Mouse (Mus musculus) heart, postnatal 0 days (tissue): ENCODE data around the gene BC004004. TPM values are rescaled to one million over a fixed set of nuclear protein-coding genes. Genes with fewer than 3 reads are reported as not detected.
A peak's percentile ranks its signal among the peaks of the same experiment; 100 is the strongest.
"Not testable (repeated sequence)": the region's sequence is repeated elsewhere in the genome, so short reads cannot be mapped to it uniquely, and the experiment has no call there.

Experiments used
- ATAC-seq: fragments of 200-750 bp; cut with Nextera tagmentation; 2 replicates; pipeline ENCODE4 v1.8.0; 2017; ENCODE audit warnings: low read depth, moderate number of reproducible peaks, moderate library complexity; ENCODE audit not compliant: insufficient read depth
- DNase-seq: peaks from one replicate; pipeline ENCODE4 v3.0.0-alpha.2; 2016; ENCODE audit warnings: low spot score
- H3K27ac ChIP-seq: fragments of 300-500 bp; sonication (generic); 2 replicates; pipeline ENCODE4 v1.5.1; 2014; ENCODE audit warnings: low read depth, mild to moderate bottlenecking
- H3K27me3 ChIP-seq: fragments of 300-500 bp; sonication (generic); 2 replicates; pipeline ENCODE4 v1.6.1; 2014; ENCODE audit warnings: low read length, mixed read lengths; ENCODE audit not compliant: control insufficient read depth, insufficient read depth
- H3K36me3 ChIP-seq: fragments of 300-500 bp; sonication (generic); replicated peaks from 2 replicates; pipeline ENCODE4 v1.6.1; 2014; ENCODE audit warnings: low read length, mixed read lengths; ENCODE audit not compliant: control insufficient read depth, insufficient read depth
- H3K4me1 ChIP-seq: fragments of 300-500 bp; sonication (generic); 2 replicates; pipeline ENCODE4 v1.6.1; 2014; ENCODE audit warnings: antibody characterized with exemption; ENCODE audit not compliant: control insufficient read depth, insufficient read depth
- H3K4me2 ChIP-seq: fragments of 300-500 bp; sonication (generic); 2 replicates; pipeline ENCODE4 v1.6.1; 2014; ENCODE audit warnings: low read depth, mild to moderate bottlenecking, low read length, moderate library complexity
- H3K4me3 ChIP-seq: fragments of 300-500 bp; sonication (generic); 2 replicates; pipeline ENCODE4 v1.5.1; 2014; ENCODE audit warnings: low read depth, low read length
- H3K9ac ChIP-seq: fragments of 300-500 bp; sonication (generic); replicated peaks from 2 replicates; pipeline ENCODE4 v1.6.1; 2014; ENCODE audit warnings: low read depth, low read length, mixed read lengths
- H3K9me3 ChIP-seq: fragments of 300-500 bp; sonication (generic); replicated peaks from 2 replicates; pipeline ENCODE4 v1.6.1; 2016; ENCODE audit warnings: low read length; ENCODE audit not compliant: control insufficient read depth
- CTCF ChIP-seq: IDR thresholded peaks from 2 replicates; pipeline ENCODE4 v1.5.1; 2016; ENCODE audit warnings: antibody characterized with exemption, control low read depth, low read depth
- EP300 ChIP-seq: IDR thresholded peaks from 2 replicates; pipeline ENCODE4 v1.6.1; 2016; ENCODE audit warnings: antibody characterized with exemption, low read depth
- WGBS: fragments of 180-500 bp; shearing (Covaris S2); extraction: QIAGEN DNeasy Blood & Tissue Kit; methylation state at CpG from one replicate; pipeline ENCODE4 v1.1.7; 2014; 5-methylcytosine and 5-hydroxymethylcytosine counted together
- polyA plus RNA-seq: library from polyadenylated mRNA; unstranded; fragments of >200 nt; fragmentation: Nextera tagmentation; extraction: Ambion mirVana; gene quantifications from 2 replicates; pipeline ENCODE4 v1.2.1, GENCODE M21; 2015
- total RNA-seq: library from RNA; depleted of rRNA; stranded (reverse); fragments of >200 nt; gene quantifications from 2 replicates; pipeline ENCODE4 v1.2.3, GENCODE M21; 2014; ENCODE audit warnings: low replicate concordance

BC004004 gene
- total and polyA plus RNA-seq, 2 experiments from 2014 or later, result 140 to 234 TPM

GRCm38 (mm10) chr17:29261603-29262258, 6.9 kb upstream of the BC004004 start:
- no peak overlapping the region for H3K27ac ChIP-seq
- DNase-seq (no peak), ATAC-seq (no peak)
- no peak for TF ChIP-seq EP300
- no peak for TF ChIP-seq CTCF
- H3K9ac ChIP-seq, result no peak overlapping the region
- peak overlapping the region; percentile 81; the same call in 1 of the 2 replicates for H3K4me2 ChIP-seq
- WGBS, result 88% methylated on average over 22 of the region's 22 CpGs
- no peak overlapping the region for H3K4me3 ChIP-seq
- H3K36me3 ChIP-seq, result peaks cover 24% of the 10 kb centered on the region
- no peaks in the 10 kb centered on the region for H3K9me3 ChIP-seq
- peaks cover 25% of the 10 kb centered on the region for H3K4me1 ChIP-seq
- H3K27me3 ChIP-seq, result no peaks in the 10 kb centered on the region

GRCm38 (mm10) chr17:29262259-29262649, 6.3 kb upstream of the BC004004 start:
- no peak for DNase-seq
- Histone ChIP-seq H3K9me3 (no peaks in the 10 kb centered on the region), H3K27me3 (no peaks in the 10 kb centered on the region), H3K4me3 (no peak overlapping the region), H3K27ac (no peak overlapping the region), H3K4me1 (peaks cover 24% of the 10 kb centered on the region), H3K9ac (no peak overlapping the region), H3K4me2 (peak overlapping the region; percentile 81; the same call in 1 of the 2 replicates), H3K36me3 (peaks cover 24% of the 10 kb centered on the region)
- 48% methylated on average over 2 of the region's 2 CpGs for WGBS
- TF ChIP-seq CTCF (0 out of 2 replicates have a peak, but pooled peaks have one; percentile 2), EP300 (no peak)
- ATAC-seq, result no peak

- H3K36me3 ChIP-seq, result peaks cover 17% of the 10 kb centered on the region
- ATAC-seq, result no peak
- peaks cover 13% of the 10 kb centered on the region for H3K4me1 ChIP-seq
- no peak for DNase-seq
- TF ChIP-seq EP300 (no peak), CTCF (no peak)
- WGBS, result under 1% methylated on average over 14 of the region's 14 CpGs
- H3K4me3 ChIP-seq, result peak overlapping the region; percentile 77
- no peaks in the 10 kb centered on the region for H3K27me3 ChIP-seq
- no peaks in the 10 kb centered on the region for H3K9me3 ChIP-seq
- peak overlapping the region; percentile 97 for H3K27ac ChIP-seq
- H3K4me2 ChIP-seq, result peak overlapping the region; percentile 81
- H3K9ac ChIP-seq, result peak overlapping the region; percentile 79
These were observed 5.2 kb upstream of the BC004004 start for GRCm38 (mm10) chr17:29263417-29263816.

GRCm38 (mm10) chr17:29263840-29264633, 4.6 kb upstream of the BC004004 start, which contains the start of gene Ppil1:
Ppil1 (minus strand) TSS chr17:29264186.
- H3K27ac ChIP-seq, result peak within 1 kb of the TSS; percentile 97
- TF ChIP-seq CTCF (no peak), EP300 (no peak)
- 10% methylated on average over 38 of the region's 38 CpGs for WGBS
- peak within 1 kb of the TSS; percentile 79 for H3K9ac ChIP-seq
- peak within 1 kb of the TSS; percentile 81 for H3K4me2 ChIP-seq
- H3K4me1 ChIP-seq, result peaks cover 10% of the 10 kb centered on the region
- no peaks in the 10 kb centered on the region for H3K9me3 ChIP-seq
- H3K27me3 ChIP-seq, result no peaks in the 10 kb centered on the region
- peak within 1 kb of the TSS; percentile 77 for H3K4me3 ChIP-seq
- peak; percentile 60 for ATAC-seq
- DNase-seq, result peak; percentile 77
- H3K36me3 ChIP-seq, result peaks cover 15% of the 10 kb centered on the region

GRCm38 (mm10) chr17:29264760-29265159, 3.8 kb upstream of the BC004004 start:
- Histone ChIP-seq H3K9me3 (no peaks in the 10 kb centered on the region), H3K9ac (0 out of 2 replicates have a peak overlapping the region, but pooled peaks have one; percentile 79), H3K4me3 (no peak overlapping the region), H3K27me3 (no peaks in the 10 kb centered on the region), H3K36me3 (peaks cover 15% of the 10 kb centered on the region), H3K4me1 (peaks cover 16% of the 10 kb centered on the region), H3K27ac (peak overlapping the region; percentile 97), H3K4me2 (no peak overlapping the region; the same call in 1 of the 2 replicates)
- ATAC-seq (no peak), DNase-seq (no peak)
- 73% methylated on average over 5 of the region's 5 CpGs for WGBS
- TF ChIP-seq CTCF (no peak), EP300 (no peak)

- peaks cover 22% of the 10 kb centered on the region for H3K4me1 ChIP-seq
- WGBS, result 91% methylated on average over 2 of the region's 2 CpGs
- not testable (repeated sequence) for H3K4me3 ChIP-seq, ATAC-seq, H3K27ac ChIP-seq, H3K9me3 ChIP-seq, H3K36me3 ChIP-seq, H3K27me3 ChIP-seq, H3K9ac ChIP-seq, H3K4me2 ChIP-seq, DNase-seq
These were observed 1.5 kb upstream of the BC004004 start for GRCm38 (mm10) chr17:29267040-29267439.
